Mouse (Mus musculus) testis, postnatal 10 days (tissue): ENCODE measurements around the gene Akna.

Source experiments
- DNase-seq: peaks from one replicate; pipeline ENCODE4 v3.0.0; 2021; ENCODE audit warnings: low spot score

The Akna gene

GRCm38 (mm10) chr4:63403040-63403959, at the start of gene Akna:
Gene Akna (minus strand): TSS chr4:63403354.
- peak; percentile 91 for DNase-seq

DNA sequence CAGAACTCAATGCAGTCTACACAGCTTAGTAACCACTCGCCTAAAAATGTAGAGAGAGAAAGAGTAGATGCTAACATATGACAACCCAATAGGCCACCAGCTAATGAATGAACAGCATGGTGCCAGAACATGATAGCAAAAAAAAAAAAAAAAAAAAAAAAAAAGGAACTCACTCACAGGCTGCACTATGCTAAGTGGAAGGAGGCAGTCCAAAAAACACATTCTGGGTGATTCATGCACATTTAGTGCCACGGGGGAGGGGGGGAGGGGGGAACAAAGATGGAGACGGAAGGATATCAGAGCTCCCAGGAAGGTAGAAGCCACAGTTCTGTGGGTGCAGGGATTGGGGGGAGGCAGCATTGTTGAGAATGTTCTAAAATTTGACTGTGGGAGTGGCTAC, 49.4 kb upstream of the Akna start:
- DNase-seq: no peak

DNA sequence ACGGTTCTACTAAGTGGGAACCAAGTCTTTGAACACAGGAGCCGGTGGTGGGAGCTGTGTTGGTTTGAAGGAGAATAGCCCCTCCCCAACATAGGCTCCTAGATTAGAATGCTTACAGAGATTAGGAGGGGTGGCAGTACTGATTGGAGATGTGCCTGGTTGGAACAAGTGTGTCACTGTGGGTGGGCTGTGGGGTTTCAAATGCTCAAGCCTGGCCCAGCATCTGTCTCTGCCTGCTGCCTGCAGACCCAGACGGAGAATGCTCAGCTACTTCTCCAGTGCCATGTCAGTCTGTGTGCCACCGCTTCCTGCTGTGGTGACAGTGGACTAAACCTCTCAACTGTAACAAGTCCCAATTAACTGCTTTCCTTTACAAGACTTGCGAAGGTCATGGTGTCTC, 47.4 kb upstream of the Akna start:
- DNase-seq: no peak

DNA sequence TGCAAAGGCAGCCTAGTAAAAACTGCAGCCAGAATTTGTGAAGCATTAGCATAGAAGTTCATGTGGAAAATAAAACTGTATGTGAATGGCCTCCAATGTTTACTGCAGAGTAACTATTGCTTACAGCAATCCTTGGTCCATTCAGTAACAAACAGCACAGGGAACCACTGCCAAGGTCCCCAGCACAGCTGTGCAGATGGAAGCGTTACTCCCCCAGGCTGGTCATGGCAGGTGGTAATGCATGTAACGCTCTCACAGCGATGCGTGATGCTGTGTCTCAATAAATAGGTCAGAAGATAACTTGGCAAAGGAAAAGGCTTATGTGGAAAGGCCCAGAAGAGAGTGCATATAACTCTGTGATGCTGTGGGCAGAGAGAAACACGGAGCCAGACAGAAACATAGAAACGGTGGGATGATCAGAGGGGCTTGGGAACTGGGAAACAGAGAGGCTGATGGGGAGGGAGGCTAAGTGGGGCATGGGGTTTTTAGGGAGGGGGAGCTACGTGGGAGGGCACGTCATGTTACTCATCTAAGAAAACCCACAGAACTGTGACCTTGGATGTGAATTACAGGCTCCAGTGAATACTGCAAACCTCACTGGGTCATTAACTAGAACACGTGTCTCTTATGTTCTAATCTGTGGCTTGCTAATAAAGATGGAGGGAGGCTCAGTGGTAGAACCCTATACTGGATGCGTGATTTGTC, 41.4 kb upstream of the Akna start:
- DNase-seq: no peak

DNA sequence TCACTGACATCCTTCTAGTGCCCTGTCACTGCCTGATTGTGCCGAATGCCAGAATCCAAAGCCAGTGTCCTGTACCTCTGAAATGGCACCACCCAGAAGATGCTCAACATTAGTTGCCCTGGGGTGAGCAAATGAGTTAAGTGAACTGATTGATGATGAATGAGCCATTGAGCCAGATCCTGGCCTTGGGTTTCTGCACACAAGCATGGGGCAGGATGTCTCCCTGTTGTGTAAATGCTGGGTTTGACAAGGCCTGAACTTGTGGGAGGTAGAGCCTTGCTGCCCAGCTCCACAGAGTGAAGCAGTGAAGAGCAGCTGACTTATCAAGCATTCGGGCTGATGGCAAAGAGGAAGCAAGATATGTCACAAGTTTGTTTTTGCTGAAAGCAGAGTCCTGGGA, 39.9 kb upstream of the Akna start:
- DNase-seq: no peak

- no peak for DNase-seq
Observed at GRCm38 (mm10) chr4:63441616-63442015, 38.5 kb upstream of the Akna start.

DNA sequence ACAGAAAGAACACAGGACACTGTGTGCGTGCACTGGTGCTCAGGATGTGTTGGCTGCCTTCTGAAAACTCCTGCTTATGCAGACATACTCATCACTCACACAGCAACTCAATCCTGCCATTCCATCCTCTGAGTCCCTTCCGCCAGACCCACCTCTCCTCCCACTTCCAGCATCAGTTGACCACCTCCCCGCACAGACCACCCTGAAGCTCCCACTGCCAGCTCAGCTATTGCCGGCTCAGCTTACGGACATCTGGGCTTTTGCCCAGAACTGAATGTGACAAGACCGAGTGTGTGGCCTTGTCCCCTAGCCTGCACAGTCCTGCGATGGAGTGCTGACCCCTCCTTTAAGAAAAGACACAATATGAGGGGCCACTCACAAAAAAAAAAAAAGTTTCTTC, 37.1 kb upstream of the Akna start:
- DNase-seq: no peak

DNA sequence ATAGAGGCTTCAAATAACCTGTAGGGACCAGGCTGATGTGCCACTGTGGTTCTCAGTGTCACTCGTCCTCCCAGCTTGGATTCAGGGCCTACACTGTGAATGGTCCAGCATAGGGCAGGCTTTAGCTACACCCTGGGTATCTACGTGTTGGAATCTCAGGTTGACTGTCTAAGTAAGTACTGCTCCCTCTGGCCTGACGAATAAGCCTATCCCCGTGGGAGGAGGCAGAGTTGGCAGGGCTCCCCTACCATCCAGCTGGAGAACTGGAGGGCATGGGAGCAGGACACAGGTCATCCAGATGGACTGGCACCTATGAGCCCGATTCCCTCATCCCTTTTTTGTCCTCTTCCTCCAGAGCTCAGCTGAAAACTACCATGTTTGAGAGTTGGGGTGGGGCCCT, 34.8 kb upstream of the Akna start:
- DNase-seq: no peak

DNA sequence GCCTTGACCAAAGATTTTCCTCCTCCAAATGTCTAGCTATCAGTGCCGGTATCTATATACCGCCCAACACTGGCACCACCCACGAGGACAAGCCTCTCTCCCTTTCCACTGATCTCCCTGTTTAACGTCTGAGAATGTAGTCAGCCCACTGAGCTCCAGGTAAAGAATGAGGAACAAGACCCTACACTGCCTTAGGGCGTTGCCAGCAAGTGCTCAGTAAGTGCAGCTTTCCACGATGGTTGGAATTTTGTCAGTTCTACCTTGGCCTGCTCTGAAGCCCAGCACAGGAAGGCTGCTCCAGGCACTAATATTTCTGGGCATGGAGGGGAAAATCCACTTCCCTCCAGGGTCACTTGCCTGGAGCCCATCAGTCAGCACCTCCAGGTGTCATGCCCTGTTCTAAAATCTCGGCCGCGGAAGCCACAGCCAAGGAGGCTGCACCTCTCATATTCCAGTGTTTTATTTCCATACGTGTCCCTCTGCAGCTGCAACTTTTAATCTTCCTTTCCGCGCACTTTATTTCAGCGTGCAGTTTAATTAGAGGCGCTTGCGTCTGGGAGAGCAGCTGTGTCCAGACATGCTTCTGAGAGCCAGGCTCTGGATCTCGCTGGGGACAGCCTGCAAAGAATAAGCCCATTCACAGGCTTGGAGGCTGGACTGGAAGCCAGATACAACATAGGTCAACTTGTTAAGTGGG, 34.1 kb upstream of the Akna start:
- DNase-seq: no peak

- no peak for DNase-seq
Observed at GRCm38 (mm10) chr4:63435402-63435801, 32.2 kb upstream of the Akna start.

- DNase-seq: no peak
Observed at GRCm38 (mm10) chr4:63431098-63431497, 27.9 kb upstream of the Akna start.

DNA sequence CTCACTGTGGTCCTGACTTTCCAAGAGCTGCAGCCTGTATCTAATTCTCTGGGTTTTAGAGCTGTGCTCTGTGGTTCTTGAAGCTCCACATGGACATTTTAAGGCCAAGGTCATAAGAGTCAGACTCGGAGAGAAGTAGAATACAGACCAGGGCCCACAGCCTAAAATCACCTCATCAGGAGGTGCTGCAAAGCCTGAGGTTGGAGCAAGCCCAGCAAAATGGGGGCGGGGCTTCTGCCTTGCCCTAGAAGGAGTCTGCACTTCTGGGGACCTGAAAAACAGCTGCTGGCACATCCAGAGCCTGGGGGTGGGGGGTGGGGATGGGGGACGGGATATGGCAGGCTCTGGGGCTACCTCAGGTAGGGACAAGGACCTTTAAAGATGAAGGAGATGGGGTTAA, 27.2 kb upstream of the Akna start:
- DNase-seq: peak; percentile 56

DNA sequence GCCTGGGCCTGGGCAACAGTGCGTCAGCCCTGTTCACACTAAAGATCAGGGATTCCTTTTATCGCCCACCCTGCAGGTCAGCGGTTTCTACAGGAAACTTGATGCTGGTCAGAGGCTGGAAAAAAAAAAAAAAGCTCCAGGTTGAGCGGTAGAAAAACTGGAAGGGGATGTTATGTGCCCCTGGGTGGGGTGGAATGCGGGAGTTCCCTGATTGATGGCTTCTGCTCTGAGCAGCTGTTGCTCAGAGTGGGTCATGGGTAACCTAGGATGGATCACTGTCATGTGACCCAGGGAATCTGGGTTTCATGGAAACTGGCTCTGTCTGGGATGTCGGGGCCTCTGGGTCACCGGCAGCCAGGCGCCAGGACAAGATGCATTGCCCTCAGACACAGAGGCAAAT, 23.2 kb upstream of the Akna start:
- DNase-seq: no peak

GRCm38 (mm10) chr4:63423811-63424210, 20.7 kb upstream of the Akna start:
- no peak for DNase-seq

GRCm38 (mm10) chr4:63423231-63423630, 20.1 kb upstream of the Akna start:
- no peak for DNase-seq

- DNase-seq: peak; percentile 66
Observed at GRCm38 (mm10) chr4:63420143-63420920, 17.2 kb upstream of the Akna start.

DNA sequence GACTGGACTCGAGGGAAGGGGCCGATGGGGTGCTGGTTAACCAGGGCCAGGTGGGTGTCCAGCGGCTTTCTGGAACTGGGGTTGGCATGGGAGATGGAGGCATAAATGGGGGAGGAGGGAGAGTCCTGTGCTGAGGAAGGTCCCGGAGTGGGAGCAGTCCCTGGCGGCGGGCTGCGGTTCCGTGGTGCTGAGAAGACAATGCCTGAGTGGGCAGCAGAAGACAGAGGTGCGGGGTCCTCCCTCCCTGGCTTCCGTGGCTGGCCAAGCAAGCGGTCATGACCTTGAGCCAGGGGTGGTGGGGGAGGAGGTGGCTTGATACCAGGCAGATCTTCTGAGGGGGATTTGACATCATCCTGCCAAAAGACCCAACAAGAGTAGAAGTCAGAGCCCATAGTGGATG, 15.1 kb upstream of the Akna start:
- no peak for DNase-seq

GRCm38 (mm10) chr4:63417318-63417957, 14.3 kb upstream of the Akna start:
- DNase-seq: peak; percentile 91

- DNase-seq: no peak
Observed at GRCm38 (mm10) chr4:63414951-63415350, 11.8 kb upstream of the Akna start.

- no peak for DNase-seq
Observed at GRCm38 (mm10) chr4:63411222-63411621, 8.1 kb upstream of the Akna start.

DNA sequence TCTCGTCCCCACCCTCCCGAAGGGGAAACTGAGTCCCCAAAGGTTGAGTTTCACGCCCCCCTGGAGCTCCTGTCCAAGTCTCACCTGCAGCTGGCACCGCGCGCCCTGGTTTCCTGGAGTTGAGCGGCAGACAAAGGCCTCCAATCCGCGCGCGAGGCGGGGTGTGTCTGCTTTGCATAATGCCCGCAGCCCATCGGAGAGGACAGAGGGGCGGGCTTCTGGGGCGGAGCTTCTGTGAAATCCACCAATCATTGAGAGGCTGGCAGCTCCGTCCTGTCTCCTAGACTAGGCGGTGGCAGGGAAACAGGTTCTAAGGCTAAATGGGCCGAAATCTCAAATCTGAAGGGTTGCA, 7.4 kb upstream of the Akna start:
- peak; percentile 96 for DNase-seq
